Mouse (Mus musculus) stomach, embryonic 16.5 days (tissue): ENCODE data around the gene Rasal1. TPM values are rescaled to one million over a fixed set of nuclear protein-coding genes. Genes with fewer than 3 reads are reported as not detected.

Source experiments
- ATAC-seq: fragments of 200-750 bp; cut with Nextera tagmentation; 2 replicates; pipeline ENCODE4 v1.8.0; 2017; ENCODE audit warnings: moderate number of reproducible peaks, moderate TSS enrichment; ENCODE audit not compliant: insufficient read depth, low FRiP score
- H3K27ac ChIP-seq: fragments of 300-500 bp; sonication (generic); 2 replicates; pipeline ENCODE4 v1.5.1; 2014; ENCODE audit warnings: low read length
- H3K27me3 ChIP-seq: fragments of 300-500 bp; sonication (generic); 2 replicates; pipeline ENCODE4 v1.6.1; 2014; ENCODE audit warnings: low read length, control low read depth, mixed read lengths; ENCODE audit not compliant: control insufficient read depth, insufficient read depth
- H3K36me3 ChIP-seq: fragments of 300-500 bp; sonication (generic); 2 replicates; pipeline ENCODE4 v1.6.1; 2014; ENCODE audit warnings: low read length; ENCODE audit not compliant: control insufficient read depth, insufficient read depth
- H3K4me1 ChIP-seq: fragments of 300-500 bp; sonication (generic); 2 replicates; pipeline ENCODE4 v1.6.1; 2014; ENCODE audit warnings: low read length, control low read depth, mixed read lengths; ENCODE audit not compliant: control insufficient read depth, insufficient read depth
- H3K4me2 ChIP-seq: fragments of 300-500 bp; sonication (generic); 2 replicates; pipeline ENCODE4 v1.6.1; 2014; ENCODE audit warnings: low read depth, low read length, mixed read lengths
- H3K4me3 ChIP-seq: fragments of 300-500 bp; sonication (generic); replicated peaks from 2 replicates; pipeline ENCODE4 v1.5.1; 2014; ENCODE audit warnings: mild to moderate bottlenecking, low read length
- H3K9ac ChIP-seq: fragments of 300-500 bp; sonication (generic); 2 replicates; pipeline ENCODE4 v1.6.1; 2014; ENCODE audit warnings: low read length
- H3K9me3 ChIP-seq: fragments of 300-500 bp; sonication (generic); replicated peaks from 2 replicates; pipeline ENCODE4 v1.6.1; 2016; ENCODE audit warnings: low read length, control low read depth; ENCODE audit not compliant: control insufficient read depth
- WGBS: fragments of 180-500 bp; shearing (Covaris S2); extraction: QIAGEN DNeasy Blood & Tissue Kit; methylation state at CpG from one replicate; pipeline ENCODE4 v1.1.7; 2014; 5-methylcytosine and 5-hydroxymethylcytosine counted together
- polyA plus RNA-seq: library from polyadenylated mRNA; unstranded; fragments of >200 nt; fragmentation: Nextera tagmentation; extraction: Ambion mirVana; gene quantifications from 2 replicates; pipeline ENCODE4 v1.2.1, GENCODE M21; 2015

The Rasal1 gene
- polyA plus RNA-seq, 1 experiment from 2014 or later = 0.72 TPM

GRCm38 (mm10) chr5:120690417-120690816 is 41.8 kb downstream of the Rasal1 start:
- H3K27me3 ChIP-seq = peaks cover 34% of the 10 kb centered on the region
- no peak overlapping the region for H3K4me3 ChIP-seq
- WGBS = 39% methylated on average over 4 of the region's 4 CpGs
- H3K27ac ChIP-seq = no peak overlapping the region
- H3K9me3 ChIP-seq = no peaks in the 10 kb centered on the region
- no peak overlapping the region for H3K4me2 ChIP-seq
- H3K36me3 ChIP-seq = no peaks in the 10 kb centered on the region
- H3K9ac ChIP-seq = no peak overlapping the region
- no peaks in the 10 kb centered on the region for H3K4me1 ChIP-seq
- no peak for ATAC-seq

GRCm38 (mm10) chr5:120692034-120692433 is 43.4 kb downstream of the Rasal1 start:
- Histone ChIP-seq H3K9me3 (no peaks in the 10 kb centered on the region), H3K27me3 (peaks cover 39% of the 10 kb centered on the region), H3K27ac (no peak overlapping the region), H3K36me3 (no peaks in the 10 kb centered on the region), H3K9ac (no peak overlapping the region), H3K4me1 (no peaks in the 10 kb centered on the region), H3K4me2 (no peak overlapping the region), H3K4me3 (no peak overlapping the region)
- ATAC-seq = no peak
- WGBS = 75% methylated on average over 19 of the region's 19 CpGs

DNA sequence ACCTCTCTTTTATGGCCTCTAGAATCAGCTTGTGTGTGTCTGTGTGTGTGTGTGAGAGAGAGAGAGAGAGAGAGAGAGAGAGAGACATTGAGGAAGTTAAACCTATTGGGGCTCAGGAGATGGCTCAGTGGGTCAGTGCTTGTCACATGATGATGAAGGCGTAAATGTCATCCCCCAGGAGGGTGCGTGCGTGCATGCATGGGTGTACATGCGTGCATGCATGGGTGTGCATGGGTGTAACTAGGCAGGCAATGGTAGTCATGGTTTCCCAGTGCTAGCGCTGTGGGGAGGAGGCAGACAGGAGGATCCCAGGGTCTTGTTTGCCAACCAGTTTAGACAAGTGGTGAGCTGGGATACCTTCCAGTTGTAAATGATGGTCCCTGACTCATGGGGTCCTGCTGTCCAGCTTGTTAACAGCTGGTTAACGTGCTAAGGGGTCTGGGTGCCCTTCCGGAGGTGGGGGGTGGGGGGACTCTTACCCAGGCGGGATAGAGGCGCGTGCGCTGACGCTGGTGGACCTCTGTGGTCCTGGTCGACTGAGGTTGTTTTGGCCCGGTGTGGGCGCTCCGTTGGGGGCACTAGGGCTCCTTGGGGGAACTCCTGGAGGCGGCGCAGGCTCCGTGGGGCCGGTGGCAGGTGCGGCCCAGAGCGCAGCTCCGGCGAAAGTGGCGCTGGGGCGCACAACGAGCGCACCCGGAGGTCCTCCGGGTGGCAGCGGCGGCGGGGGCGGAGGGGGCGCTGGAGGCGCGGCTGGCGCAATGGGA is 45.5 kb downstream of the Rasal1 start:
- no peak overlapping the region for H3K4me3 ChIP-seq
- H3K4me1 ChIP-seq = no peaks in the 10 kb centered on the region
- H3K36me3 ChIP-seq = no peaks in the 10 kb centered on the region
- ATAC-seq = no peak
- H3K9ac ChIP-seq = no peak overlapping the region
- H3K27me3 ChIP-seq = peaks cover 39% of the 10 kb centered on the region
- H3K27ac ChIP-seq = no peak overlapping the region
- 25% methylated on average over 37 of the region's 38 CpGs for WGBS
- H3K9me3 ChIP-seq = no peaks in the 10 kb centered on the region
- no peak overlapping the region for H3K4me2 ChIP-seq

- H3K27me3 ChIP-seq = peaks cover 39% of the 10 kb centered on the region
Observed at GRCm38 (mm10) chr5:120694695-120695074, 46.1 kb downstream of the Rasal1 start.

DNA sequence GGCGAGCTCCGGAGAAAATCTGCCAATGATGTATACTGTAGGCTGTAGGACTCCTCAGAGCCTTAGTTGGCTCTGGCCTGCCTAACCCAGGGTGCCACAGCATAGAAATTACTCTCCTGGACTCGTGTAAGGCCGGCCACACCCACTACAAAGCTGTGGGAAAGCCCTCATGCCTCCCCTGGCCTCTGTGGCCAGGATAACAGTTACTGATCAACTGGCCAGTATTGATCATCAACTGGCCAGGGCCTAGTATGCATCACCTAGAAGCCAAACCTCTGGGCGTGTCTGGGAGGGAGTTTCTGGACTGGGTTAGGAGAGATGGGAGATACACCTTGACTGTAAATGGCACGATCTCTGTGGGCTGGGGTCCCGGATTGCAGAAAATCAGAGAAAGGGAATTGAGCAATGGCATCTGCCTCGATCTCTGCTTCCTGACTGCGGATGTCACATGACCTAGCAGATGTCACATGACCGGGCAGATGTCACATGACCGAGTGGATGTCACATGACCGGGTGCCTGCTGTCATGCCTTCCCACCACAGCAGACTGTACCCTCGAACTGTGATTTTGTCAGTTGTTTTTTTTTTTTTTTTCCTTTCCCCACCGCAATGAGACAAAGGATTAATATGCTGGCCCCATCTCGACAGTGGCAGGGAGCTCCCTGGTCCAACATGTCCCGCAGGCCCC is 47.6 kb downstream of the Rasal1 start:
- Histone ChIP-seq H3K4me2 (no peak overlapping the region), H3K27ac (no peak overlapping the region), H3K4me1 (no peaks in the 10 kb centered on the region), H3K27me3 (peaks cover 39% of the 10 kb centered on the region), H3K9ac (no peak overlapping the region), H3K36me3 (no peaks in the 10 kb centered on the region), H3K9me3 (no peaks in the 10 kb centered on the region), H3K4me3 (no peak overlapping the region)
- no peak for ATAC-seq
- WGBS = 70% methylated on average over 16 of the region's 16 CpGs

More at GRCm38 (mm10) chr5:120694695-120695074, 46.1 kb downstream of the Rasal1 start:
- no peak for ATAC-seq
- Histone ChIP-seq H3K36me3 (no peaks in the 10 kb centered on the region), H3K9ac (no peak overlapping the region), H3K4me3 (no peak overlapping the region), H3K4me2 (no peak overlapping the region), H3K27ac (no peak overlapping the region), H3K4me1 (no peaks in the 10 kb centered on the region), H3K9me3 (no peaks in the 10 kb centered on the region)
- 17% methylated on average over 41 of the region's 41 CpGs for WGBS

DNA sequence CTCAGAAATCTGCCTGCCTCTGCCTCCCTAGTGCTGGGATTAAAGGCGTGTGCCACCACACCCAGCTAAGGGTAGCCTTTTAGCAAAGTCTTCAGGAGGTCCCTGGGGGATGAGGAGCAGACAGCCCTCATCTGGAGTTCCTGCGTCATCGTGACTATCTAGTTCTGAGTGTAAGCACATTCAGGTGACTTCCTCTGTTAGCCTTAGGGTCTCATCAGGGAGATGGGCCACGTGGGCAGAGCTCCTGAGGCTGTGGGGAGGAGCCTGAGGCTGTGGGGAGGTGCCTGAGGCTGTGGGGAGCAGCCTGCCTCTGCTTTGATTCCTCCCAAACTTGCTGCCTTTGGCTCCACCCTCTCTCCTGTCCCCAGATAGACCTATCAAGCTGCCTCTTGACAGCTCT is 48.3 kb downstream of the Rasal1 start:
- WGBS = 69% methylated on average over 4 of the region's 4 CpGs
- Histone ChIP-seq H3K4me3 (no peak overlapping the region), H3K27ac (no peak overlapping the region), H3K4me1 (no peaks in the 10 kb centered on the region), H3K9ac (no peak overlapping the region), H3K36me3 (no peaks in the 10 kb centered on the region), H3K27me3 (peaks cover 39% of the 10 kb centered on the region), H3K4me2 (no peak overlapping the region), H3K9me3 (no peaks in the 10 kb centered on the region)
- no peak for ATAC-seq

DNA sequence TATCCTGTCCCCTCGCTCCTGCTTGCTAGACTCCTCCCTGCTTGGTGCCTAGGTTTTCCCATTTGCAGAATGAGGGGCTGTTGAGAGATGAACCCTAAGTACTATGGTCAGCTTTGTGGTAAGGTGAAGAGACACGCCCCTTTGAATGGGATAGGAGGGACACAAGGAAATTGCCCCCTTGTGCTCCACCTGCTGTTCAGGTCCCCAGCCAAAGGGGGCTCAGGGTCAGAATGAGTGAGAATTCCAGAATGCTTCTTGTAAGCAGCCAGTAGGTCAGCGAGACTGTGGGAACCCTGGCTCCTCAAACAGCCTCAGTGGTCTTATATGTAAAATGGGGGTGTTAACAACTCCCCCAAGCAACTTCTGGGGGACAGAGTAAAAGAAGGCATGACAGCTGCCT is 49.6 kb downstream of the Rasal1 start:
- Histone ChIP-seq H3K27me3 (peaks cover 34% of the 10 kb centered on the region), H3K36me3 (no peaks in the 10 kb centered on the region), H3K9ac (no peak overlapping the region), H3K9me3 (no peaks in the 10 kb centered on the region), H3K27ac (no peak overlapping the region), H3K4me1 (no peaks in the 10 kb centered on the region), H3K4me2 (no peak overlapping the region), H3K4me3 (no peak overlapping the region)
- WGBS = 64% methylated on average over 3 of the region's 3 CpGs
- no peak for ATAC-seq

DNA sequence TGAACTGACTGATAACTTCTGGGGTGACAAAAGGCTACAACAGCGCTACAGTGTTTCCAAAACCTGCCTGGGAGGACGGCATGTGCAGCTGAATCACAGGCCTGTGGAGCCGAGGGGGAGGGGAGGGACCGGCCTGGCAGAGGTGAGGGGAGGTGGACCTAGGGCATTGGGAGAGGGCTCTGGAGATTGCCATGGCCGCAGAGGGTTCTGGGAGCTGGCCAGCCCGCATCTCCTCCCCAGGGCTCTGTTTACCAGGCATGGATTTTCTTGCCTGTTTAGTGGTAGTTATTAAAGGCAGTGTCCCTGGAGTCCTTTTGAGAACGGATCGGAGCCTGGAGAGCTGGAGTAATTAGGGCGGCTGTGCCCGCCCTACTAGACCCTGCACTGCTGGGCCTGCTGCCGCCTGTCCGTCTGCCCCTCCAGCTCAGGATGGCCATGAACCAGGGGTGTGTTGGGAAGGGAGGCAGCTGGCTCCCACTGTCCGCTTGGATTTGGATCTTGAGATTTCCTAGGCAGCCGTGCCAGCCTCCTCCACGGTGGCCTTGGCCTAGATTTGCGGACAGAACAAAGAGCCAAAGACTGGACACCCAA is 50.3 kb downstream of the Rasal1 start:
- Histone ChIP-seq H3K36me3 (no peaks in the 10 kb centered on the region), H3K4me1 (no peaks in the 10 kb centered on the region)
- 48% methylated on average over 16 of the region's 16 CpGs for WGBS

More for the DNA sequence above, 50.3 kb downstream of the Rasal1 start:
- H3K27ac ChIP-seq = no peak overlapping the region
- no peak overlapping the region for H3K9ac ChIP-seq
- H3K4me3 ChIP-seq = no peak overlapping the region
- no peaks in the 10 kb centered on the region for H3K9me3 ChIP-seq
- no peak for ATAC-seq
- H3K27me3 ChIP-seq = peaks cover 27% of the 10 kb centered on the region
- no peak overlapping the region for H3K4me2 ChIP-seq
